Mouse (Mus musculus) G1E (cell line): ENCODE results near the gene Magi1.

ENCODE experiments used
- CTCF ChIP-seq: IDR thresholded peaks from 2 replicates; pipeline ENCODE4 v1.5.1; 2012; ENCODE audit warnings: low read depth, low read length, inconsistent platforms, mixed read lengths
- GATA1 ChIP-seq: IDR thresholded peaks from 2 replicates; pipeline ENCODE4 v1.6.1; 2012; ENCODE audit warnings: borderline replicate concordance, low read length, inconsistent platforms, mixed read lengths

GRCm38 (mm10) chr6:94077013-94077412 lies 206.7 kb downstream of the Magi1 start:
- TF ChIP-seq CTCF (no peak), GATA1 (no peak)
